Mouse (Mus musculus) megakaryocyte, embryonic 14.5 days (primary cell): Measurements from ENCODE around the gene Rrp9.

Experiments
- FLI1 ChIP-seq: IDR thresholded peaks from 2 replicates; pipeline ENCODE4 v1.6.1; 2012; ENCODE audit warnings: low read length, inconsistent platforms, mixed read lengths
- GATA1 ChIP-seq: IDR thresholded peaks from 3 replicates; pipeline ENCODE4 v1.6.1; 2012; ENCODE audit warnings: mixed read lengths, low read length, inconsistent platforms, borderline replicate concordance

GRCm38 (mm10) chr9:106473081-106473752 is 2.5 kb upstream of the Rrp9 start:
- TF ChIP-seq GATA1, result no peak
- TF ChIP-seq FLI1, result no peak
